Comparison of ENCODE assay signal across 16 mouse cellular contexts in the genomic region with DNA sequence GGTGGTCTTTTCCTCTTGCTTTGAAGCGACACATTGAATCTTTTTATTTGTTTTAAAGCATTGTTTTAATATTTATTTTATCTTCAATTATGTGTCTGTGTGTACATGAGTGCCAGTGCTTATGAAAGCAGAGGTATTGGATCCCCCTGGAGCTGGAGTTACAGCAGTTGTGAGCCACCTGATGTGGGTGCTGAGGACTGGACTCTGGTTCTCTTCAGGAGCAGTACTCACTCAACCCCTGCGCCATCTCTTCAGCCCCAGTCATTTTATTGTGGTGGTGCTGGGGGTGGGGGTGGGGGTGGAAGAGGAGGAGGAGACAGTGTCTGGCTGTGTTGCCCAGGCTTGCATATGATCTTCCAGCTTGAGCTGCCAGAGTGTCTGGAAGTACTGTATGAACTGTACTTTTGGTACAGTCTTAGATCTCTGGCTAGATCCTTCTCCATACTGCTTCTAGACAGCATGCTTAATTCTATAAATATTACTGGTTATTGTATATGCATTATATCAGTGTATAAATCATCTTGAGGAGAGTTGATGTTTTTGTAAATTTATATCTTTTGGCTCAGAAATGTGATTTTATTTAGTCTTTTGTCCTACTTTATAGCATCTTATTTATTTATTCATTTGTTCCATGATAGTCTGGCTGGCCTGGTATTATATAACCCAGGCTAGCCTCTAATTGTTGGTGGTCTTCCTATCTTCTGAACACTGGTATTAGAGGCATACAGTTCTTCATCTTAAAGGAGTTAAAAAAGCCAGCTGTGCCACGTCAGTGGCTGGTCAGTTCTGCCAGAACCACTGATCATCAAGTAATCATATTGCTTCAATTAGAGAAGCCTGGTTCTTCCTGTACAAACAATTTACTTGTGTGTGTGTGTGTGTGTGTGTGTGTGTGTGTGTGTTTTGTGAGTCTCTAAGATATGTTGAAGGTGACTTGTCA. TPM values are rescaled to one million over a fixed set of nuclear protein-coding genes. Genes with fewer than 3 reads are reported as not detected.
DNase-seq lines count a peak whose midpoint lies in the region; ATAC-seq lines count a peak whose summit lies in the region.
"Had no signal": no experiment of that assay in that cellular context is flagged by ENCODE, and none has a peak within 500 bp of the region (broad histone marks: within the 10 kb centered on the region; RNA-seq: fewer than 3 reads in every experiment).

No protein-coding gene starts in this region.

- H3K27me3 ChIP-seq in heart, embryonic 15.5 days = no peaks in the 10 kb centered on the region
- no peaks in the 10 kb centered on the region for H3K27me3 ChIP-seq in lung, embryonic 15.5 days
- no peaks in the 10 kb centered on the region for H3K27me3 ChIP-seq in embryonic facial prominence, embryonic 13.5 days
- H3K27me3 ChIP-seq: hindbrain, embryonic 15.5 days; Patski had no signal

- intact Hi-C loops in heart, postnatal 14 days (cut with DNase I) = loop anchor here (2.0 kb wide), 1 partner anchor 15 kb away; no protein-coding TSS in a partner anchor

- no peak overlapping the region for H3K4me2 ChIP-seq in heart, embryonic 15.5 days
- no peak overlapping the region for H3K4me2 ChIP-seq in lung, embryonic 15.5 days
- H3K4me2 ChIP-seq in embryonic facial prominence, embryonic 13.5 days = no peak overlapping the region
- H3K4me2 ChIP-seq: hindbrain, embryonic 15.5 days had no signal

- peaks cover 60% of the 10 kb centered on the region for H3K4me1 ChIP-seq in heart, embryonic 15.5 days (replicated peaks)
- H3K4me1 ChIP-seq in lung, embryonic 15.5 days = peaks cover 64% of the 10 kb centered on the region
- H3K4me1 ChIP-seq in embryonic facial prominence, embryonic 13.5 days = peaks cover 36% of the 10 kb centered on the region

- WGBS in heart, embryonic 15.5 days = 74% methylated on average over 3 of the region's 3 CpGs
- WGBS in lung, embryonic 15.5 days = 28% methylated on average over 3 of the region's 3 CpGs
- 53% methylated on average over 3 of the region's 3 CpGs for WGBS in embryonic facial prominence, embryonic 13.5 days

- no peak for DNase-seq in heart, postnatal 14 days
- no peak for DNase-seq in lung, postnatal 4 days
- DNase-seq in ZHBTc4 (ENCODE audit: low read depth, low spot score) = peak; percentile 16
- DNase-seq in gastrocnemius, adult 8-10 months (ENCODE audit: low spot score in 2 of 2) = no peak
- DNase-seq: adrenal gland, postnatal 25 days; cerebellum, adult 18-20 months; gastrocnemius, postnatal 14 days; kidney, adult 9 months; liver; liver, postnatal 0 days had no signal

- ATAC-seq in heart, embryonic 15.5 days (replicated peaks; ENCODE audit: insufficient number of reproducible peaks, insufficient read depth, low FRiP score, low read depth) = no peak
- peak; percentile 83; the same call in 1 of the 2 replicates for ATAC-seq in lung, embryonic 15.5 days (ENCODE audit: borderline replicate concordance, extremely low read depth, low FRiP score, low TSS enrichment)
- ATAC-seq in embryonic facial prominence, embryonic 13.5 days (ENCODE audit: insufficient number of reproducible peaks, insufficient read depth, low FRiP score, low TSS enrichment, low read depth) = no peak
- ATAC-seq: liver, postnatal 0 days; Patski had no signal

- no peaks in the 10 kb centered on the region for H3K36me3 ChIP-seq in heart, embryonic 15.5 days
- H3K36me3 ChIP-seq in lung, embryonic 15.5 days = no peaks in the 10 kb centered on the region
- no peaks in the 10 kb centered on the region for H3K36me3 ChIP-seq in embryonic facial prominence, embryonic 13.5 days
- H3K36me3 ChIP-seq: heart, embryonic 10.5 days; hindbrain, embryonic 15.5 days had no signal

- no peak overlapping the region for H3K4me3 ChIP-seq in heart, embryonic 15.5 days
- H3K4me3 ChIP-seq in lung, embryonic 15.5 days = no peak overlapping the region
- H3K4me3 ChIP-seq in embryonic facial prominence, embryonic 13.5 days = no peak overlapping the region
- H3K4me3 ChIP-seq: heart, embryonic 10.5 days; hindbrain, embryonic 15.5 days had no signal

- no peaks in the 10 kb centered on the region for H3K9me3 ChIP-seq in heart, embryonic 15.5 days (replicated peaks)
- H3K9me3 ChIP-seq in lung, embryonic 15.5 days = no peaks in the 10 kb centered on the region
- H3K9me3 ChIP-seq in embryonic facial prominence, embryonic 13.5 days = no peaks in the 10 kb centered on the region
- H3K9me3 ChIP-seq: heart, embryonic 10.5 days; hindbrain, embryonic 15.5 days had no signal

- no peak overlapping the region for H3K9ac ChIP-seq in heart, embryonic 15.5 days
- H3K9ac ChIP-seq in lung, embryonic 15.5 days = no peak overlapping the region
- no peak overlapping the region for H3K9ac ChIP-seq in embryonic facial prominence, embryonic 13.5 days
- H3K9ac ChIP-seq: hindbrain, embryonic 15.5 days; liver, postnatal 0 days had no signal

- H3K27ac ChIP-seq in heart, embryonic 15.5 days = 0 out of 2 replicates have a peak overlapping the region, but pooled peaks have one; percentile 15
- H3K27ac ChIP-seq in lung, embryonic 15.5 days = peak overlapping the region; percentile 73
- H3K27ac ChIP-seq in embryonic facial prominence, embryonic 13.5 days = 0 out of 2 replicates have a peak overlapping the region, but pooled peaks have one; percentile 22
- H3K27ac ChIP-seq: heart, embryonic 10.5 days; hindbrain, embryonic 15.5 days had no signal

RNA-seq across cellular contexts. Expression of gene Pik3ca, which starts 18.2 kb away (rescaled TPM):
- 7.1 and 7.2 TPM in 2 replicates for polyA plus RNA-seq in heart, embryonic 15.5 days (2015; fragmentation: Nextera tagmentation; extraction: Ambion mirVana)
- 10 to 100 TPM; 45.4 to 46.2 TPM for total RNA-seq in heart, postnatal 14 days (2021)
- 10.5 and 10.9 TPM in 2 replicates for polyA plus RNA-seq in lung, embryonic 15.5 days (2015; fragmentation: Nextera tagmentation; extraction: Ambion mirVana)
- polyA plus RNA-seq in embryonic facial prominence, embryonic 13.5 days (2015; fragmentation: Nextera tagmentation; extraction: Ambion mirVana) = 12.8 and 13.9 TPM in 2 replicates
- 10 to 100 TPM; 40.7 to 50.6 (median 45.8) TPM for total RNA-seq in gastrocnemius, adult 8-10 months (2022)

RNA-seq across cellular contexts. Expression of gene Zmat3, which starts 49.8 kb away (rescaled TPM):
- 3.4 and 3.6 TPM in 2 replicates for polyA plus RNA-seq in heart, embryonic 15.5 days (2015; fragmentation: Nextera tagmentation; extraction: Ambion mirVana)
- 1 to 10 TPM; 8.4 to 9.7 TPM for total RNA-seq in heart, postnatal 14 days (2021)
- polyA plus RNA-seq in lung, embryonic 15.5 days (2015; fragmentation: Nextera tagmentation; extraction: Ambion mirVana) = 3.2 and 3.5 TPM in 2 replicates
- polyA plus RNA-seq in embryonic facial prominence, embryonic 13.5 days (2015; fragmentation: Nextera tagmentation; extraction: Ambion mirVana) = 5.1 and 6.0 TPM in 2 replicates
- 1 to 10 TPM; 7.1 to 9.7 (median 8.6) TPM for total RNA-seq in gastrocnemius, adult 8-10 months (2022)

Comparison
In these comparisons a context has a peak if more than half of its experiments do, and no peak if none do; other contexts are left out.
1. H3K27ac ChIP-seq: peak in every context shown above with its lines; median percentile 73 in lung, embryonic 15.5 days; 22 in embryonic facial prominence, embryonic 13.5 days; 15 in heart, embryonic 15.5 days.